Mouse (Mus musculus) intestine, embryonic 16.5 days (tissue): ENCODE measurements at regions not wholly inside any gene's neighbourhood (a gene's known extent, or its start where the extent isn't known, plus 50 kb on each side); places are given as distances from the start of the nearest gene placed in this dataset.
A peak's percentile ranks its signal among the peaks of the same experiment; 100 is the strongest.

Source experiments
- ATAC-seq: fragments of 200-750 bp; cut with Nextera tagmentation; 2 replicates; pipeline ENCODE4 v1.8.0; 2017; ENCODE audit warnings: moderate TSS enrichment, moderate library complexity
- H3K27ac ChIP-seq: fragments of 300-500 bp; sonication (generic); 2 replicates; pipeline ENCODE4 v1.5.1; 2014; ENCODE audit warnings: mild to moderate bottlenecking, low read length
- H3K27me3 ChIP-seq: fragments of 300-500 bp; sonication (generic); replicated peaks from 2 replicates; pipeline ENCODE4 v1.6.1; 2014; ENCODE audit warnings: low read length, control low read depth, mixed read lengths; ENCODE audit not compliant: control insufficient read depth, insufficient read depth
- H3K36me3 ChIP-seq: fragments of 300-500 bp; sonication (generic); 2 replicates; pipeline ENCODE4 v1.6.1; 2014; ENCODE audit warnings: low read length, control low read depth; ENCODE audit not compliant: control insufficient read depth, insufficient read depth
- H3K4me1 ChIP-seq: fragments of 300-500 bp; sonication (generic); 2 replicates; pipeline ENCODE4 v1.6.1; 2014; ENCODE audit warnings: low read length, control low read depth, mixed read lengths; ENCODE audit not compliant: control insufficient read depth, insufficient read depth
- H3K4me2 ChIP-seq: fragments of 300-500 bp; sonication (generic); 2 replicates; pipeline ENCODE4 v1.6.1; 2014; ENCODE audit warnings: low read depth, low read length, control low read depth
- H3K4me3 ChIP-seq: fragments of 300-500 bp; sonication (generic); 2 replicates; pipeline ENCODE4 v1.5.1; 2014; ENCODE audit warnings: mild to moderate bottlenecking, low read length
- H3K9ac ChIP-seq: fragments of 300-500 bp; sonication (generic); 2 replicates; pipeline ENCODE4 v1.6.1; 2014; ENCODE audit warnings: low read depth, low read length
- H3K9me3 ChIP-seq: fragments of 300-500 bp; sonication (generic); 2 replicates; pipeline ENCODE4 v1.6.1; 2016; ENCODE audit warnings: low read length, control low read depth; ENCODE audit not compliant: control insufficient read depth
- WGBS: fragments of 180-500 bp; shearing (Covaris S2); extraction: QIAGEN DNeasy Blood & Tissue Kit; methylation state at CpG from one replicate; pipeline ENCODE4 v1.1.7; 2014; 5-methylcytosine and 5-hydroxymethylcytosine counted together

- ATAC-seq: no peak
- 96% methylated on average over 3 of the region's 3 CpGs for WGBS
- peaks cover 2% of the 10 kb centered on the region; the same call in 1 of the 2 replicates for H3K4me1 ChIP-seq
- no peaks in the 10 kb centered on the region for H3K36me3 ChIP-seq
- H3K9ac ChIP-seq: no peak overlapping the region
- H3K4me3 ChIP-seq: no peak overlapping the region
- H3K27ac ChIP-seq: no peak overlapping the region
- no peak overlapping the region for H3K4me2 ChIP-seq
- H3K9me3 ChIP-seq: no peaks in the 10 kb centered on the region
- H3K27me3 ChIP-seq: 0 out of 2 replicates have a peak, but pooled peaks cover 2% of the 10 kb centered on the region
Observed at GRCm38 (mm10) chr2:179381916-179382315, 60.3 kb upstream of the Cdh4 start.

GRCm38 (mm10) chr2:179382594-179382993 is 59.6 kb upstream of the Cdh4 start:
- H3K27me3 ChIP-seq: 0 out of 2 replicates have a peak, but pooled peaks cover 2% of the 10 kb centered on the region
- 70% methylated on average over 9 of the region's 9 CpGs for whole genome bisulfite sequencing
- H3K27ac ChIP-seq: no peak overlapping the region

GRCm38 (mm10) chr2:179386871-179387270 is 55.4 kb upstream of the Cdh4 start:
- H3K4me2 ChIP-seq: no peak overlapping the region
- 73% methylated on average over 6 of the region's 6 CpGs for WGBS
- no peak overlapping the region for H3K27ac ChIP-seq
- H3K4me1 ChIP-seq: peaks cover 11% of the 10 kb centered on the region; the same call in 1 of the 2 replicates
- H3K9me3 ChIP-seq: no peaks in the 10 kb centered on the region
- H3K36me3 ChIP-seq: no peaks in the 10 kb centered on the region
- H3K4me3 ChIP-seq: no peak overlapping the region
- no peak for ATAC-seq
- H3K9ac ChIP-seq: no peak overlapping the region
- no peaks in the 10 kb centered on the region for H3K27me3 ChIP-seq

More at GRCm38 (mm10) chr2:179382594-179382993, 59.6 kb upstream of the Cdh4 start:
- ATAC-seq: no peak
- no peak overlapping the region for H3K9ac ChIP-seq
- no peaks in the 10 kb centered on the region for H3K9me3 ChIP-seq
- H3K4me3 ChIP-seq: no peak overlapping the region
- no peaks in the 10 kb centered on the region for H3K36me3 ChIP-seq
- peaks cover 2% of the 10 kb centered on the region; the same call in 1 of the 2 replicates for H3K4me1 ChIP-seq
- H3K4me2 ChIP-seq: no peak overlapping the region

- Histone ChIP-seq H3K27ac (peak overlapping the region; percentile 39; the same call in 1 of the 2 replicates), H3K9ac (no peak overlapping the region), H3K27me3 (no peaks in the 10 kb centered on the region), H3K9me3 (no peaks in the 10 kb centered on the region), H3K4me2 (no peak overlapping the region), H3K4me1 (peaks cover 9% of the 10 kb centered on the region; the same call in 1 of the 2 replicates), H3K4me3 (no peak overlapping the region), H3K36me3 (no peaks in the 10 kb centered on the region)
- WGBS: 46% methylated on average over 4 of the region's 4 CpGs
- ATAC-seq: peak; percentile 59
Observed at GRCm38 (mm10) chr2:179390486-179390885, 51.7 kb upstream of the Cdh4 start.

- ATAC-seq: peak; percentile 77
- no peaks in the 10 kb centered on the region for H3K27me3 ChIP-seq
- no peaks in the 10 kb centered on the region for H3K9me3 ChIP-seq
- no peak overlapping the region for H3K4me3 ChIP-seq
- WGBS: 46% methylated on average over 11 of the region's 11 CpGs
- H3K27ac ChIP-seq: peak overlapping the region; percentile 39; the same call in 1 of the 2 replicates
- no peak overlapping the region for H3K4me2 ChIP-seq
- no peak overlapping the region for H3K9ac ChIP-seq
- H3K4me1 ChIP-seq: peaks cover 9% of the 10 kb centered on the region; the same call in 1 of the 2 replicates
- no peaks in the 10 kb centered on the region for H3K36me3 ChIP-seq
Observed at GRCm38 (mm10) chr2:179390924-179391461, 51.2 kb upstream of the Cdh4 start.
